Mouse (Mus musculus) heart, postnatal 0 days (tissue): ENCODE results near the gene Ifi47. TPM values are rescaled to one million over a fixed set of nuclear protein-coding genes. Genes with fewer than 3 reads are reported as not detected.
"Not testable (repeated sequence)": the region's sequence is repeated elsewhere in the genome, so short reads cannot be mapped to it uniquely, and the experiment has no call there.

Source experiments
- ATAC-seq: fragments of 200-750 bp; cut with Nextera tagmentation; 2 replicates; pipeline ENCODE4 v1.8.0; 2017; ENCODE audit warnings: low read depth, moderate number of reproducible peaks, moderate library complexity; ENCODE audit not compliant: insufficient read depth
- DNase-seq: peaks from one replicate; pipeline ENCODE4 v3.0.0-alpha.2; 2016; ENCODE audit warnings: low spot score
- H3K27ac ChIP-seq: fragments of 300-500 bp; sonication (generic); 2 replicates; pipeline ENCODE4 v1.5.1; 2014; ENCODE audit warnings: low read depth, mild to moderate bottlenecking
- H3K27me3 ChIP-seq: fragments of 300-500 bp; sonication (generic); 2 replicates; pipeline ENCODE4 v1.6.1; 2014; ENCODE audit warnings: low read length, mixed read lengths; ENCODE audit not compliant: control insufficient read depth, insufficient read depth
- H3K36me3 ChIP-seq: fragments of 300-500 bp; sonication (generic); replicated peaks from 2 replicates; pipeline ENCODE4 v1.6.1; 2014; ENCODE audit warnings: low read length, mixed read lengths; ENCODE audit not compliant: control insufficient read depth, insufficient read depth
- H3K4me1 ChIP-seq: fragments of 300-500 bp; sonication (generic); 2 replicates; pipeline ENCODE4 v1.6.1; 2014; ENCODE audit warnings: antibody characterized with exemption; ENCODE audit not compliant: control insufficient read depth, insufficient read depth
- H3K4me2 ChIP-seq: fragments of 300-500 bp; sonication (generic); 2 replicates; pipeline ENCODE4 v1.6.1; 2014; ENCODE audit warnings: low read depth, mild to moderate bottlenecking, low read length, moderate library complexity
- H3K4me3 ChIP-seq: fragments of 300-500 bp; sonication (generic); 2 replicates; pipeline ENCODE4 v1.5.1; 2014; ENCODE audit warnings: low read depth, low read length
- H3K9ac ChIP-seq: fragments of 300-500 bp; sonication (generic); replicated peaks from 2 replicates; pipeline ENCODE4 v1.6.1; 2014; ENCODE audit warnings: low read depth, low read length, mixed read lengths
- H3K9me3 ChIP-seq: fragments of 300-500 bp; sonication (generic); replicated peaks from 2 replicates; pipeline ENCODE4 v1.6.1; 2016; ENCODE audit warnings: low read length; ENCODE audit not compliant: control insufficient read depth
- EP300 ChIP-seq: IDR thresholded peaks from 2 replicates; pipeline ENCODE4 v1.6.1; 2016; ENCODE audit warnings: antibody characterized with exemption, low read depth
- WGBS: fragments of 180-500 bp; shearing (Covaris S2); extraction: QIAGEN DNeasy Blood & Tissue Kit; methylation state at CpG from one replicate; pipeline ENCODE4 v1.1.7; 2014; 5-methylcytosine and 5-hydroxymethylcytosine counted together
- polyA plus RNA-seq: library from polyadenylated mRNA; unstranded; fragments of >200 nt; fragmentation: Nextera tagmentation; extraction: Ambion mirVana; gene quantifications from 2 replicates; pipeline ENCODE4 v1.2.1, GENCODE M21; 2015
- total RNA-seq: library from RNA; depleted of rRNA; stranded (reverse); fragments of >200 nt; gene quantifications from 2 replicates; pipeline ENCODE4 v1.2.3, GENCODE M21; 2014; ENCODE audit warnings: low replicate concordance; rRNA removed

The Ifi47 gene
- 2.0 and 2.1 TPM in 2 replicates for total RNA-seq
- polyA plus RNA-seq, result 1.4 and 1.8 TPM in 2 replicates

DNA sequence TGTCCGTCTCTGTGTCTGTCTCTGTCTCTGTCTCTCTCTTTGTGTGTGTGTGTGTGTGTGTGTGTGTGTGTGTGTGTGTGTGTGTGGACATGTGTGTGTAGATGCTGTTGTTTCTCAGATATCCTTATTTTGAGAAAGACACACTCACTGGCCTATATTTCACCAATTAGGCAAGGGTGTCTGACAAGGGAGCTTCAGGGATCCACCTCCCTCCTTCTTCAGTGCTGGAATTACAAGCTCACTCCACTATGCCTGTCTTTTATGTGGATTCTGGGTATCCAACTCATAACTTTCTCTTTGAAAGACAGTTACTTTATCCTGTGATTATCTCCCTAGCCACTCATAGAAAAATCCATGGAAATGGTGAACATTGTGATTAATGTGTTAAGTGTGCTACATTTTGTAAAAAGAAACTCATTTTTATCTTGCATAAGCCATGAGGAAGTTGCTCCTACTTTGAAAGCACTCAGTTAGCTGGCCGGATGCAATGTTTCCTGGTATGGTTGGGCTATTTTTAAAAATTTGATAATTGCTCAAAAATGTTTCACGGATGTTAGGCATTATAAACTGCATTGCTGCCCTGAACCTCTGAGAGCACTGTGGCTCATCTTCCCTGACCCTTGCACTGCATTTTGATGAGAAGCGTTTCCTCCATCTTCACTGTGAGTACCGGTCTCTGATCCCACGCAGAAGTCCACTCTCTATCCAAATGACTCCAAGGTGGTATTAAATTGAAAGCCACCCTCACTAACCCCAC, at the start of gene Ifi47:
Gene Ifi47, plus strand, starts transcription at position 587 of the 757 bp plus-strand sequence.
- 0 out of 2 replicates have a peak, but pooled peaks have one; percentile 51 for TF ChIP-seq EP300
- not testable (repeated sequence) for H3K9me3 ChIP-seq, H3K4me1 ChIP-seq, H3K36me3 ChIP-seq, H3K4me3 ChIP-seq, H3K27me3 ChIP-seq, H3K9ac ChIP-seq, H3K4me2 ChIP-seq
- ATAC-seq (peak; percentile 74), DNase-seq (peak; percentile 60)
- 41% methylated on average over 6 of the region's 6 CpGs for WGBS
- peak within 1 kb of the TSS; percentile 70 for H3K27ac ChIP-seq

GRCm38 (mm10) chr11:49050064-49050463, 26.3 kb upstream of the Ifi47 start:
- not testable (repeated sequence) for H3K27ac ChIP-seq, H3K9me3 ChIP-seq, H3K9ac ChIP-seq, DNase-seq, H3K36me3 ChIP-seq, H3K4me2 ChIP-seq, H3K4me1 ChIP-seq, ATAC-seq, H3K4me3 ChIP-seq, H3K27me3 ChIP-seq

DNA sequence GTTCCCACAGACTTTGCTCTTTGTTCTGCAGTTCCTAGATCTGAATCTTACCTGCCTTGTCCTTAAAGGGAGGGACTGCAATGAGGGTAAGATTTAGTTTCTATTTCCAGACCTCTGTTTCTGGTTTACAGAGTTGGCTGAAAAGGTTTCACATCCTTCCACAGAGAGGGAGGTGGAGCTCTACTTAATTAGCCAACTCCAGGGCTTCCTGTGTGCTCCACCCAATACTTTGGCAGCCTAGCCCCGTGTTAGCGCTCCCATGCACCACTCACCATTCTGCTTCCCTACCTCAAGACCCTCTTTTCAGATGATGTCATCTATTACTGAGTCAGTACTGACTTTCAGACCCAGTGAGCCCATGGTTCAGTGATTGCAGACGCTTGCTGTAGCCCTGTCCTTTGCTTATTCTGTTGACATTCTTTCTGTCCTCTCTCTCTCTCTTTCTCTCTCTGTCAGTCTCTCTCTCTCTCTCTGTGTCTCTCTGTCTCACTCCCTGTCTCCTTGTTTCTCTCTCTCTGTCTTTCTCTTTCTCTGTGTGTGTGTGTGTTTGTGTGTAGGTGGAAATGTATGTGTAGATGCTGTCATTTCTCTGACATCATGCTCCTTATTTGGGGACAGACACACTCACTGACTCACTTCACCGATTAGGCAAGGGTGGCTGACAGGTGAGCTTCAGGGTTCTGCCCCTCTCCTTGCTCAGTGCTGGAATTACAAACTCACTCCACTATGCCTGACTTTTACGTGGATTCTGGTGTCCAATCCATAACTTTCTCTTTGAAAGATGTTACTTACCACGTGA, 25.1 kb upstream of the Ifi47 start, which contains the start of gene 9930111J21Rik2:
Gene 9930111J21Rik2, minus strand, starts transcription at position 150 of the 799 bp plus-strand sequence.
- H3K27me3 ChIP-seq, DNase-seq, H3K4me3 ChIP-seq, ATAC-seq, H3K9ac ChIP-seq, H3K4me1 ChIP-seq, H3K4me2 ChIP-seq, H3K36me3 ChIP-seq, H3K9me3 ChIP-seq, H3K27ac ChIP-seq: not testable (repeated sequence)
- no CpG with 5 or more reads among the region's 6 CpGs for WGBS

DNA sequence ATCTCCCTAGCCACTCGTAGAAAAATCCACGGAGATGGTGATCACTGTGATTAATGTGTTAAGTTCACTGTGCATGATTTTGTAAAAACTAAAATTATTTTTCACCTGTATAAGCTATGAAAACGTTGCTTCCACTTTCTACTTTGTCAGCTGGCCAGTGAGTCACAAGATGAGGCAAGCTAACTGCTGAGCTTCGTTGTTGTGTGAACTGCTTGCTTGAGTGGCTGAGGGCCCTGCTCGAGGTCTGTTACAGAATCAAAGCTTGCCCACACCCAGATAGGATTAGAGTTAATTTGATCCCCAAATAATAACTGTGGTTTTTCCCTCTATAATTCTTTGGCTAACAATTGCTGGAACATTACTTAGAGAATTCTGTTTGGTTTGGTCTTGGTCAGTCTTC, 24.5 kb upstream of the Ifi47 start:
- H3K4me3 ChIP-seq, H3K9me3 ChIP-seq, DNase-seq, H3K27ac ChIP-seq, H3K4me2 ChIP-seq, H3K4me1 ChIP-seq, H3K36me3 ChIP-seq, H3K9ac ChIP-seq, H3K27me3 ChIP-seq, ATAC-seq: not testable (repeated sequence)
- no CpG with 5 or more reads among the region's 5 CpGs for WGBS

- H3K4me1 ChIP-seq, H3K27me3 ChIP-seq, H3K9me3 ChIP-seq, ATAC-seq, H3K4me2 ChIP-seq, DNase-seq, H3K9ac ChIP-seq, H3K4me3 ChIP-seq, H3K36me3 ChIP-seq, H3K27ac ChIP-seq: not testable (repeated sequence)
- WGBS, result 37% methylated on average over 2 of the region's 3 CpGs
Observed at GRCm38 (mm10) chr11:49060061-49060460, 16.3 kb upstream of the Ifi47 start.

- not testable (repeated sequence) for H3K4me2 ChIP-seq, ATAC-seq, H3K27ac ChIP-seq, H3K4me3 ChIP-seq, H3K36me3 ChIP-seq, H3K9ac ChIP-seq, H3K27me3 ChIP-seq, H3K9me3 ChIP-seq, DNase-seq, H3K4me1 ChIP-seq
- WGBS, result 67% methylated on average over 1 of the region's 2 CpGs
Observed at GRCm38 (mm10) chr11:49061865-49062264, 14.5 kb upstream of the Ifi47 start.

DNA sequence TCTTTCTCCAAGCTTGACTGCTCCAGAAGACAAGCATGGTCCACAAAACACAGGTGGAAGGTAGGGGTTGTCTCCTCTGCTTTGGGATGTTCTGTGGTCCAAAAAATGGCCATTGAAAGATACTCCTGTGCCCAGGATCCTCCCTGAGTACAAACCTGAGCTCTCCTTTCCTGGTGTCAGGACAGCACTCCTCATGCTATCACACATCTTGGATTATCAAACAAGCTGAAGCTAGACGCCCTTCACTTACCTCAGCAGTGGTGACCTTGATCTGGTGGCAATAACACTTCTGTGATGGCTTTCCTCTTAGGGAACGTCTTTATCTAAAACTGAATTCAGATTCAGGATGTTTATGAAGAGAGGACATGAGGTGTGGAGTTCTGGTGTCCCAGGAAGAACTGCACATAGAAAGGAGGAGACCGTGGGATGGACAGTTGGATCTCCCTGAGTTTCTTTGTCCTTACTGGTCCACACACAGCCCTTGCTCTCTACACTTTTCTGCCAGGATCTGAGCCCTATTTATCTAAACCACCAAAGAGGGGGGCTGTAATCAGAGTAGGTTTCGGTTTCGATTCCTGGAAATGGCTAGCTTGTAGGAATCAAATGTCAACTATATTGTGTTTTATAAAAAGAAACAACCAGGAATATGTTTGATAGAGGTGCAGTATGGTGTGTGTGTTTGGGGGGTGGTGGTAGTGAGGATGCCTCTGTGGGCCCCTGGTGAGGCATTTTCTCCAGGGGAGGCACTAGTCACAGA, 12.5 kb upstream of the Ifi47 start, which contains the start of gene Tgtp2:
Gene Tgtp2, minus strand, starts transcription at position 494 of the 757 bp plus-strand sequence.
- H3K9ac ChIP-seq, H3K4me1 ChIP-seq, H3K4me2 ChIP-seq, H3K9me3 ChIP-seq, ATAC-seq, DNase-seq, H3K36me3 ChIP-seq, H3K27ac ChIP-seq, H3K27me3 ChIP-seq, H3K4me3 ChIP-seq: not testable (repeated sequence)
- 50% methylated on average over 5 of the region's 5 CpGs for WGBS
